Mouse (Mus musculus) hindbrain, embryonic 12.5 days (tissue): ENCODE data around the gene Nck2. TPM values are rescaled to one million over a fixed set of nuclear protein-coding genes. Genes with fewer than 3 reads are reported as not detected.
"Not testable (repeated sequence)": the region's sequence is repeated elsewhere in the genome, so short reads cannot be mapped to it uniquely, and the experiment has no call there.

Experiments
- ATAC-seq: fragments of 200-750 bp; cut with Nextera tagmentation; 2 replicates; pipeline ENCODE4 v1.8.0; 2017; ENCODE audit warnings: moderate TSS enrichment; ENCODE audit not compliant: low FRiP score
- H3K27ac ChIP-seq: fragments of 300-500 bp; sonication (generic); 2 replicates; pipeline ENCODE4 v1.5.1; 2016; ENCODE audit warnings: mild to moderate bottlenecking
- H3K27me3 ChIP-seq: fragments of 300-500 bp; sonication (generic); 2 replicates; pipeline ENCODE4 v1.6.1; 2016; ENCODE audit warnings: mild to moderate bottlenecking
- H3K36me3 ChIP-seq: fragments of 300-500 bp; sonication (generic); 2 replicates; pipeline ENCODE4 v1.6.1; 2016; ENCODE audit warnings: mild to moderate bottlenecking
- H3K4me1 ChIP-seq: fragments of 300-500 bp; sonication (generic); 2 replicates; pipeline ENCODE4 v1.6.1; 2016
- H3K4me2 ChIP-seq: fragments of 300-500 bp; sonication (generic); replicated peaks from 2 replicates; pipeline ENCODE4 v1.6.1; 2016; ENCODE audit warnings: mild to moderate bottlenecking
- H3K4me3 ChIP-seq: fragments of 300-500 bp; sonication (generic); 2 replicates; pipeline ENCODE4 v1.5.1; 2016; ENCODE audit warnings: mild to moderate bottlenecking
- H3K9ac ChIP-seq: fragments of 300-500 bp; sonication (generic); 2 replicates; pipeline ENCODE4 v1.6.1; 2016; ENCODE audit warnings: mild to moderate bottlenecking, moderate library complexity
- H3K9me3 ChIP-seq: fragments of 300-500 bp; sonication (generic); replicated peaks from 2 replicates; pipeline ENCODE4 v1.6.1; 2016; ENCODE audit warnings: mild to moderate bottlenecking
- WGBS: fragments of 180-500 bp; shearing (Covaris S2); methylation state at CpG from one replicate; pipeline ENCODE4 v1.1.7; 2016; 5-methylcytosine and 5-hydroxymethylcytosine counted together
- polyA plus RNA-seq: library from polyadenylated mRNA; unstranded; fragments of >200 nt; fragmentation: Nextera tagmentation; extraction: Ambion mirVana; gene quantifications from 2 replicates; pipeline ENCODE4 v1.2.1, GENCODE M21; 2016

Gene Nck2
- polyA plus RNA-seq, 1 experiment from 2014 or later = 54.4 TPM

DNA sequence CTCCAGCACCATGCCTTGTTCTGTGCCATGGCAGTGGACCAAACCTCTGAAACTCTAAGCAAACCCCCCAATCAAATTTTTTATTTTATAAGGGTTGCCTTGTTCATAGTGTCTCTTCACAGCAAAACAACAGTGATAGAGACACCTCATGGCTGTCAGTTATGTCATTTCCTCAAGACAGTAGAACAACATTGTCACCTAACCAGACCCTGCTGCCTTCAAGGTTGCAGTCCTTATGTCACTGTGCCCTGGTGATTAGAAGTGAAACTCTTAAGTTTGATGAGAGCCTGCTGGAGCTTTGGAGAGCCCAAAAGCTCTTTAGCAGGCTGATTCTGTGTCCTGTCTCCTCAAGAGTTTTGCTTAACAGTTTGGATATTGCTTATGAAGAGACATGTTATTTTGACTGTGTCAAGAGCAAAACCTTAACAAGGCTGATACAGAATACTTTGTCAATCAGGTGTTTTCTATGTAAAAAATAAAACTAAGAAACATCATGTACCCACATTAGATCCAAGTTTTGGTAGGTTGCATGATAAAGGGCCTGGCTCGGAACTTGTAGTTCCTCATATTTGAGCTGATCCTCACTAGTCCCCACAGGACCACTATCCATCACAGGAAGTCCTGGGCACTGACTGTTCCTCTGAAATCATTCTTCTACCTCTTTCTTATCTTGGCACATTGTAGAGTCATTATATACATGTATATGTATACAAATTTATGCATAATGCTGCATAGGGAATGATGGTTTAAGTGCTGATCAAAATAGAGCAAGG is 76.0 kb downstream of the Nck2 start:
- Histone ChIP-seq H3K4me2 (no peak overlapping the region), H3K4me1 (0 out of 2 replicates have a peak, but pooled peaks cover 8% of the 10 kb centered on the region), H3K36me3 (no peaks in the 10 kb centered on the region), H3K27ac (no peak overlapping the region), H3K4me3 (no peak overlapping the region), H3K9me3 (no peaks in the 10 kb centered on the region), H3K27me3 (no peaks in the 10 kb centered on the region), H3K9ac (no peak overlapping the region)
- ATAC-seq = no peak
- WGBS = 86% methylated on average over 1 of the region's 1 CpGs

DNA sequence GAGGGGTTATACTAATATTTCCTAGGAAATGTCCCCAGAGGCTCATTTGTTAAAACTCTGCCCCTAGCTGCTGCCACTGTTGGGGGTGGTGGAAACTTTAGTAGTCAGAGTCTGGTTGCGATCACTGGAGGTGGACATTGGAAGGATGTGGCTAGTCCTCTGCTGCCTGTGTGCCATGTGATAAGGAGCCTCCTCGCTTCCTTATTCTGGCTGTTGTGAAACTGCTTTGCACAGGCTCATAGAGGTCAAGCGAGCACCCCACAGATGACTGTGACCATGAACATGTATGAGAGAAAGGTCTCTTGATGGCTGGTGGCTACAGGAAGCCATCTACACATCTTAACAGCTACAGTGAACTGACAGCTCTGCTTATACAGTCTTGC is 76.6 kb downstream of the Nck2 start:
- Histone ChIP-seq H3K4me3 (no peak overlapping the region), H3K4me1 (0 out of 2 replicates have a peak, but pooled peaks cover 8% of the 10 kb centered on the region), H3K36me3 (no peaks in the 10 kb centered on the region), H3K4me2 (no peak overlapping the region), H3K27ac (no peak overlapping the region), H3K27me3 (no peaks in the 10 kb centered on the region), H3K9ac (no peak overlapping the region), H3K9me3 (no peaks in the 10 kb centered on the region)
- 85% methylated on average over 3 of the region's 3 CpGs for WGBS
- no peak for ATAC-seq

DNA sequence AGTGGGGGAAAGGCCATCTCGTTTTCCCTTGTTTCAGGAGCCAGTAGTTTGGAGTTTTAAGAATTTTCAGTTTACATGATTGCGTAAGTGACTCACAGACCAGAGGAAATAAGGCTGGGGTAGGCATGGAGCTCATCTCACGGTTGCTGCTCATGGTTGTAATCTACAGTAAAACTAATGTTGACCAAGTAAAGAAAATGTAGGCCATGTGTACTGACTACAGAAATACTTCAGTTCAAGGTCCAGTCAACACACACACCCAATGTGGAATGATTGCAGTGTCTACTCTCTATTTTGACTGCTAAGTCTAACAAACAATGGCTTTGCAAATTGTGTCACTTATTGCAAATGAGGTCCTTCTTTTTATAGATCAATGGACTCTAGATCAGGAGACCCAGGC is 77.1 kb downstream of the Nck2 start:
- Histone ChIP-seq H3K4me2 (no peak overlapping the region), H3K27ac (no peak overlapping the region), H3K36me3 (no peaks in the 10 kb centered on the region), H3K4me1 (0 out of 2 replicates have a peak, but pooled peaks cover 8% of the 10 kb centered on the region), H3K27me3 (no peaks in the 10 kb centered on the region), H3K4me3 (no peak overlapping the region), H3K9ac (no peak overlapping the region), H3K9me3 (no peaks in the 10 kb centered on the region)
- WGBS = 94% methylated on average over 3 of the region's 3 CpGs
- ATAC-seq = no peak

DNA sequence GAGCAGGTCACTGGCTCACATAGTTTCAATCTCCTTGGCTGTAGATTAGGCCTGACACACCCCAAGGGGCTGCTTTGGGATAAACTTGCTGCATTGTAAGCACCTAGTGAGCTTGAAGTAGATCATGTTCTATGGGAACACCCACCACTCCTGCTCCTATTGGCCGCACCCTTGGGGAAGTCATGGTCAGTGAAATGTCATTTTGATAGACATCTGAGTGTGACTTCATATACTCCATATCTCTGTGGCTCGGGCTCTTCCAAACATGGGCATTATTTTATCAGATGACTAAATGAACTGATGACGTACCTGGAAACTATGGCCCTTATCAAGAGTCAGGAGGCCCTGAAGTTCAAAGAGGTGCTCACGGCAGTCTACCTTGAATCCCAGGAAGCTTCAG is 77.6 kb downstream of the Nck2 start:
- no peaks in the 10 kb centered on the region for H3K36me3 ChIP-seq
- 0 out of 2 replicates have a peak, but pooled peaks cover 8% of the 10 kb centered on the region for H3K4me1 ChIP-seq
- ATAC-seq = no peak
- H3K27me3 ChIP-seq = no peaks in the 10 kb centered on the region
- H3K9me3 ChIP-seq = no peaks in the 10 kb centered on the region
- WGBS = 92% methylated on average over 4 of the region's 4 CpGs
- no peak overlapping the region for H3K9ac ChIP-seq
- H3K27ac ChIP-seq = no peak overlapping the region
- H3K4me3 ChIP-seq = no peak overlapping the region
- H3K4me2 ChIP-seq = no peak overlapping the region

DNA sequence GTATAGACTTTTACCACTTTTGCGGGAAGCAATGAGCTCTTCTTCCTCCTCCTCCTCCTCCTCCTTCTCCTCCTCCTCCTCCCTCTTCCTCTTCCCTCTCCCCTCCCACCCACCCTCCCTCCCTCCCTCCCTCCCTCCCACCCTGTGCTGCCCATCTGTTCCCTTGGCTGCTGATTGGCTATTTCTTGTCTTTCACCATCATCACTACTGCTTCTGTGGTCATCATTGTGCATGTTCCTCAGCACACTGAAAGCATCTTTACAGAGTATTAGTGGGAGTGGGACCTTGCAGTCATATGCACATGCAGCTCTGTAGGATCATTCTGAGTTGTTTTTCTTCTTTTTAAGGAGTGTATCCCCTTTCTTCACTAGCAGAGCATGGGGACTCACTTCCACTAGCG is 78.6 kb downstream of the Nck2 start:
- H3K36me3 ChIP-seq = no peaks in the 10 kb centered on the region
- no peak overlapping the region; the same call in 1 of the 2 replicates for H3K27ac ChIP-seq
- no peak overlapping the region for H3K4me3 ChIP-seq
- WGBS = 62% methylated on average over 2 of the region's 2 CpGs
- no peaks in the 10 kb centered on the region for H3K27me3 ChIP-seq
- H3K9ac ChIP-seq = no peak overlapping the region
- peaks cover 12% of the 10 kb centered on the region; the same call in 1 of the 2 replicates for H3K4me1 ChIP-seq
- no peak overlapping the region for H3K4me2 ChIP-seq
- no peak for ATAC-seq
- H3K9me3 ChIP-seq = no peaks in the 10 kb centered on the region

DNA sequence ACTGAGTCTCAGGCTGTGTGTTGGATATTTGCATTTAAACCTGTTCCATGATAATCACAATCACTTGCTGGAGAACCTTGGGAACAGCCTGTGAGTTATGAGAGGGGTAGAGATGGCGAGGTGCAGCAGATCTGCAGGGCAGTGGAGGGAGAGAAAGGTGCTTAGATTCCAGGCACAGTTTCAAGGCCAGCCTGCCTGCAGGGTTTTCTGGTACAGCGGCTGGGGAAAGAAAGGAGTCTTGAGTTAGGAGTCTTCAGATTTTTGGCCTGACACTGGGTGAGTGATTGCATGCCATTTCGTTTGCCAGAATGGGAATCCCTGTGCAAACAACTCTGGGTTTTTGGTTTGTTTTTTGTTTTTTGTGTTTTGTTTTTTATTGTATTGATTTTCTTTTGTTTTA is 80.0 kb downstream of the Nck2 start:
- no peaks in the 10 kb centered on the region for H3K9me3 ChIP-seq
- 82% methylated on average over 3 of the region's 3 CpGs for WGBS
- peaks cover 12% of the 10 kb centered on the region; the same call in 1 of the 2 replicates for H3K4me1 ChIP-seq
- H3K9ac ChIP-seq = no peak overlapping the region
- H3K4me3 ChIP-seq = no peak overlapping the region
- H3K4me2 ChIP-seq = no peak overlapping the region
- ATAC-seq = no peak
- no peaks in the 10 kb centered on the region for H3K36me3 ChIP-seq
- H3K27me3 ChIP-seq = no peaks in the 10 kb centered on the region
- H3K27ac ChIP-seq = no peak overlapping the region

DNA sequence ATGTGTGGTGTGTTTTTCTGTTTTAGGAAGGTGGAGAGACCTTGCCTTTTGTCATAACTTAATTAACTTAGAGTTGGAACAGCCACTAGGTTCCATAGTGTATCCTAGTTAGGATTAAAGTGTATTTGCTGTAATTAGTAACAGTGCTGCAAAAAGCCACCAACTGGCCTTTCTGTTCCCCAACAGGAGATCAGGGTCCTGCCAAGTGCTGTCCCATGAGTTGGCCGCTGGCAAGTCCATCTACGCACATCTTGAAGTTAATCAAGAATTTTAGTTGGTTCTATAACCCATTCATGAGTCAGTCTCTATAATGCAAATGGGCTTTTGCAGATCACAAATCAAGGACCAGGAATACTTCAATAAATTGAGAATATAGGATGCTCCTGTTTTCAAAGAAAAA is 83.9 kb downstream of the Nck2 start:
- Histone ChIP-seq H3K27ac (no peak overlapping the region), H3K9ac (no peak overlapping the region), H3K9me3 (no peaks in the 10 kb centered on the region), H3K36me3 (no peaks in the 10 kb centered on the region), H3K4me2 (no peak overlapping the region), H3K27me3 (no peaks in the 10 kb centered on the region), H3K4me3 (no peak overlapping the region), H3K4me1 (peaks cover 10% of the 10 kb centered on the region; the same call in 1 of the 2 replicates)
- WGBS = 93% methylated on average over 2 of the region's 2 CpGs
- ATAC-seq = no peak

DNA sequence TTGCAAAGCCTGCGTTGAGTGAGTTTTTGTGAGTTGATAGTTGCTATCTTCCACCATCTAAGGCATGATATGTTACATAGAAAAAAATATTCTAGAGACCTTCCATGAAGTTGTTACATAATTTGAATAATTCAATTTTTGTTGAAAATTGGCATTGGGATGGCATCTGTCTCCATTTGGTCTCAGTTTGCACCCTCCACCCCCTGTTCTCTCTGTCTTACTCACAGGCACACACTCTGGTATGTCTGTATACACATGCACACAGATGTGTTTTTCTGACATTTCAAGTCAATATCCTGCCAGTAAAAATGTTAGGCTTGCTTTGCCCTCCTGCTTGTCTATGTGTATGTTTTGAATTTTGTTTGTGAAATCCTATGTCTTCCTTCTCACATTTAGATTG is 84.7 kb downstream of the Nck2 start:
- WGBS = 94% methylated on average over 1 of the region's 1 CpGs
- Histone ChIP-seq H3K4me3 (no peak overlapping the region), H3K4me1 (peaks cover 10% of the 10 kb centered on the region; the same call in 1 of the 2 replicates), H3K27ac (no peak overlapping the region), H3K9ac (no peak overlapping the region), H3K27me3 (no peaks in the 10 kb centered on the region), H3K4me2 (no peak overlapping the region), H3K36me3 (no peaks in the 10 kb centered on the region; the same call in 1 of the 2 replicates), H3K9me3 (no peaks in the 10 kb centered on the region)
- ATAC-seq = no peak

DNA sequence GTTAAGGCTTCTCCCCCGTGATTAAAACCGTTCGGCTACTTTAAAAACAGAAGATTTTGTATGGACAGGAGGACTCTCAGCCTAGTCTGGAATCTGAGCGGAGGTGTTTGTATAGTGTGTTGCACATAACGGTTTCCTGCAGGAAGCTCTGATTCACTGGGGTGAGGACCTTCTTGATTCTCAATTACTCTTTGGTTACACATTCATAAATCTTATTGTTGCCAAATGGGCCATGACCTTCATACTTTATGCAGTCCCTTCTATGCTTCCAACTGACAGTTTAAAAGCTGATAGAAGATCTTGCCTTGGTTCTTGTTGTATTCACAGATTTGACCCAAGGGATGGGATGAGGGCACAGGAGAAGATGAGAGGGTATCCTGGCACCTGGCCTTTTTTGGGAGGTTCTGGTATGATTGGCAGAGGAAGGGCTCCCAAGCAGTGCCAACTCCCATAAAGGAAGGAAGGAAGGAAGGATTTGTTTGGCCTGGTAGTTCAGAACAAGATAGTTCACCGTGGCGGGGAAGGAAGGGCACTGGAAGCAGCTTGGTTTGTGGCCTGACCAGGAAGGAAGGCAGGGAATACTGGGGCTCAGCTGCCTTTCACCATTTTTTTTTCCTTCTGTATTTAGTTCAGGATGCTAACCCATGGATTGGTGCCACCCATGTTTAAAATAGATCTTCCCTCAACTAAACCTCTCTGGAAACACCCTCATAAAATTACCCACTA is 86.1 kb downstream of the Nck2 start:
- H3K4me3 ChIP-seq = no peak overlapping the region
- H3K27ac ChIP-seq = no peak overlapping the region
- no peaks in the 10 kb centered on the region for H3K27me3 ChIP-seq
- peaks cover 10% of the 10 kb centered on the region; the same call in 1 of the 2 replicates for H3K4me1 ChIP-seq
- no peaks in the 10 kb centered on the region for H3K9me3 ChIP-seq
- WGBS = 77% methylated on average over 7 of the region's 7 CpGs
- H3K9ac ChIP-seq = no peak overlapping the region
- no peak overlapping the region for H3K4me2 ChIP-seq
- ATAC-seq = no peak
- peaks cover 6% of the 10 kb centered on the region for H3K36me3 ChIP-seq

DNA sequence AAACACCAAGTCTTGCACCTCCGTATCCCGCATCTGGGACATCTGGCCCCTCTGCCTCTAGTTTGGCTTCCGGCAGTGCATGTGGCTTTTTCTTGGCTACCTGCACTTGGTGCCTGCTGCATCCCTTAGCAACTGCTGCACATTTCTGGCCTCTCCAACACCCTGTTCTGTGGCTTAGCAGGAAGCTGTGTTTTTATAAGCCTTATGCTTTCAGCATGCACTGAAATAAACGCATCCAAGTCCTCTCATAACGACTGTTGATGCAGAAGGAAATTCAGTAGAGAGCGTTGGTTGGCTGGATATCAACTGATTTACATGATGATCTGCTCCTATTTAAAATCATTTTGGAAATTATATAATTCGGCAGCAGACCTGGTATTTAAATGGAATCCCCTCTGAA is 86.9 kb downstream of the Nck2 start:
- no peaks in the 10 kb centered on the region for H3K27me3 ChIP-seq
- no peak overlapping the region for H3K4me3 ChIP-seq
- H3K4me2 ChIP-seq = no peak overlapping the region
- WGBS = 85% methylated on average over 7 of the region's 7 CpGs
- H3K4me1 ChIP-seq = peaks cover 10% of the 10 kb centered on the region; the same call in 1 of the 2 replicates
- no peak for ATAC-seq
- H3K27ac ChIP-seq = no peak overlapping the region
- H3K36me3 ChIP-seq = peaks cover 9% of the 10 kb centered on the region
- no peaks in the 10 kb centered on the region for H3K9me3 ChIP-seq
- no peak overlapping the region for H3K9ac ChIP-seq

DNA sequence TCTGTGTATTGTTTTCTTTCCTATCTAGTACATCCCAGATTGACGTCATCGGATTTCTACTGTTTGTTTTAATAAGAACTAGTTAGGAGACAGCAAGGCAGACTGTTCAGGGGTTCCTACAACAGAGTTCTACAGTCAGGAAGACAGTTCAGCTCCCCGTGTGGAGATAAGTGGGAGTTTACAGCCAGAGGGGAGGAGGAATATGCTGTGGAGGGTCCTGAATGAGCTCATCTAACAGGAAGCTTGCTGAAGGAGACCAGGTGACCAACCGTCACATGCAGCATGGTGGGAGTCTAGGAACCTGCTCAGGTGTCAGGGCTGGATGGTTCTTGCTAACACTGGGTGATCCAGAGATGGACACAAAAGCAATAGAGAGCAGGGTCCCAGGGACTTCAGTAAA is 87.9 kb downstream of the Nck2 start:
- Histone ChIP-seq H3K27me3 (no peaks in the 10 kb centered on the region), H3K4me2 (no peak overlapping the region), H3K9me3 (no peaks in the 10 kb centered on the region), H3K9ac (no peak overlapping the region), H3K36me3 (peaks cover 9% of the 10 kb centered on the region), H3K4me3 (no peak overlapping the region), H3K4me1 (peaks cover 10% of the 10 kb centered on the region; the same call in 1 of the 2 replicates), H3K27ac (no peak overlapping the region)
- ATAC-seq = no peak
- 80% methylated on average over 4 of the region's 4 CpGs for WGBS

DNA sequence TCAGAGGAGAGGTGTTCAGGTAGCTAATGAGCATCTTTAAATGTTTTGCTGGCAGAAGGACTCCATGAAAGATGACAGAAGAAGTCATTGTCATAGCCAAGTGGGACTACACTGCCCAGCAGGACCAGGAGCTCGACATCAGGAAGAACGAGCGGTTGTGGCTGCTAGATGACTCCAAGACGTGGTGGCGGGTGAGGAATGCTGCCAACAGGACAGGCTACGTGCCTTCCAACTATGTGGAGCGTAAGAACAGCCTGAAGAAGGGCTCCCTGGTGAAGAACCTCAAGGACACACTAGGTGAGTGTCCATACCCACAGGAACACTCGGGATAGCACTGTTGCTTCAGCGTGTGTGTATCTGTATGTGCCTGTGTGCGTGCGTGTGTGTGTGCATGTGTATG is 89.1 kb downstream of the Nck2 start:
- H3K4me1 ChIP-seq, H3K9ac ChIP-seq, H3K9me3 ChIP-seq, H3K4me2 ChIP-seq, H3K4me3 ChIP-seq, H3K36me3 ChIP-seq, H3K27me3 ChIP-seq, ATAC-seq, H3K27ac ChIP-seq: not testable (repeated sequence)
- WGBS = 91% methylated on average over 11 of the region's 11 CpGs
